Mouse (Mus musculus) fibroblast of lung, adult 2 months (primary cell): ENCODE measurements around the gene Nudt8.

Experiments
- DNase-seq: peaks from one replicate; pipeline ENCODE4 v3.0.0-alpha.2; 2011; ENCODE audit warnings: low read depth

Nudt8 gene

GRCm38 (mm10) chr19:3988066-3988465 is 12.3 kb upstream of the Nudt8 start:
- no peak for DNase-seq

- DNase-seq = no peak
These were observed 11.6 kb upstream of the Nudt8 start for GRCm38 (mm10) chr19:3988750-3989149.

- no peak for DNase-seq
These were observed 9.6 kb upstream of the Nudt8 start for GRCm38 (mm10) chr19:3990804-3991203.

GRCm38 (mm10) chr19:3991562-3991961 is 8.8 kb upstream of the Nudt8 start:
- no peak for DNase-seq

GRCm38 (mm10) chr19:3991966-3992365 is 8.4 kb upstream of the Nudt8 start:
- DNase-seq = no peak

GRCm38 (mm10) chr19:3992416-3992815 is 8.0 kb upstream of the Nudt8 start, which contains the start of gene Tbx10:
Gene Tbx10, plus strand, starts transcription at chr19:3992752.
- no peak for DNase-seq

GRCm38 (mm10) chr19:3994932-3995331 is 5.4 kb upstream of the Nudt8 start:
- no peak for DNase-seq

- no peak for DNase-seq
These were observed 4.9 kb upstream of the Nudt8 start for GRCm38 (mm10) chr19:3995505-3995904.

- no peak for DNase-seq
These were observed 4.3 kb upstream of the Nudt8 start for GRCm38 (mm10) chr19:3996106-3996505.

GRCm38 (mm10) chr19:3996747-3997146 is 3.6 kb upstream of the Nudt8 start:
- no peak for DNase-seq

- no peak for DNase-seq
These were observed 3.1 kb upstream of the Nudt8 start for GRCm38 (mm10) chr19:3997231-3997630.

- DNase-seq = no peak
These were observed 2.0 kb upstream of the Nudt8 start for GRCm38 (mm10) chr19:3998335-3998734.

GRCm38 (mm10) chr19:3999121-3999730 is 1.2 kb upstream of the Nudt8 start:
- DNase-seq = no peak

- DNase-seq = no peak
These were observed 657 bp downstream of the Nudt8 start for GRCm38 (mm10) chr19:4000949-4001525.

GRCm38 (mm10) chr19:4001752-4002151 is 1.4 kb downstream of the Nudt8 start:
- no peak for DNase-seq

GRCm38 (mm10) chr19:4003112-4003511 is 2.7 kb downstream of the Nudt8 start, which contains the start of gene Doc2g:
Gene Doc2g, plus strand, starts transcription at chr19:4003313.
- no peak for DNase-seq

- no peak for DNase-seq
These were observed 3.3 kb downstream of the Nudt8 start for GRCm38 (mm10) chr19:4003641-4004040.

- no peak for DNase-seq
These were observed 4.0 kb downstream of the Nudt8 start for GRCm38 (mm10) chr19:4004331-4004730.

GRCm38 (mm10) chr19:4005091-4005490 is 4.7 kb downstream of the Nudt8 start:
- DNase-seq = no peak

- no peak for DNase-seq
These were observed 5.6 kb downstream of the Nudt8 start for GRCm38 (mm10) chr19:4005971-4006370.

GRCm38 (mm10) chr19:4011086-4011485 is 10.7 kb downstream of the Nudt8 start:
- DNase-seq = no peak

- DNase-seq = peak; percentile 99
These were observed 12.1 kb downstream of the Nudt8 start, which contains the start of gene Ndufv1 for GRCm38 (mm10) chr19:4012432-4013022. Gene Ndufv1, minus strand, starts transcription at chr19:4012806.

GRCm38 (mm10) chr19:4013066-4013465 is 12.7 kb downstream of the Nudt8 start:
- DNase-seq = no peak

GRCm38 (mm10) chr19:4014802-4015201 is 14.4 kb downstream of the Nudt8 start:
- no peak for DNase-seq
